Mouse (Mus musculus) lung, embryonic 16.5 days (tissue): ENCODE measurements around the gene Mplkip. TPM values are rescaled to one million over a fixed set of nuclear protein-coding genes. Genes with fewer than 3 reads are reported as not detected.

ENCODE experiments used
- ATAC-seq: fragments of 200-750 bp; cut with Nextera tagmentation; 2 replicates; pipeline ENCODE4 v1.8.0; 2017; ENCODE audit warnings: low read depth, mild to moderate bottlenecking, moderate library complexity
- H3K27ac ChIP-seq: fragments of 300-500 bp; sonication (generic); 2 replicates; pipeline ENCODE4 v1.5.1; 2014; ENCODE audit warnings: mild to moderate bottlenecking, control low read depth, low read length
- H3K27me3 ChIP-seq: fragments of 300-500 bp; sonication (generic); 2 replicates; pipeline ENCODE4 v1.6.1; 2014; ENCODE audit warnings: low read depth, low read length, mixed read lengths; ENCODE audit not compliant: control insufficient read depth, insufficient read depth
- H3K36me3 ChIP-seq: fragments of 300-500 bp; sonication (generic); 2 replicates; pipeline ENCODE4 v1.6.1; 2014; ENCODE audit warnings: low read length; ENCODE audit not compliant: control insufficient read depth, insufficient read depth
- H3K4me1 ChIP-seq: fragments of 300-500 bp; sonication (generic); replicated peaks from 2 replicates; pipeline ENCODE4 v1.6.1; 2014; ENCODE audit warnings: low read length, mixed read lengths; ENCODE audit not compliant: control insufficient read depth, insufficient read depth
- H3K4me2 ChIP-seq: fragments of 300-500 bp; sonication (generic); 2 replicates; pipeline ENCODE4 v1.6.1; 2014; ENCODE audit warnings: low read depth, low read length, control low read depth
- H3K4me3 ChIP-seq: fragments of 300-500 bp; sonication (generic); 2 replicates; pipeline ENCODE4 v1.5.1; 2014; ENCODE audit warnings: mild to moderate bottlenecking, low read length, control low read depth
- H3K9ac ChIP-seq: fragments of 300-500 bp; sonication (generic); 2 replicates; pipeline ENCODE4 v1.6.1; 2014; ENCODE audit warnings: low read length, control low read depth
- H3K9me3 ChIP-seq: fragments of 300-500 bp; sonication (generic); 2 replicates; pipeline ENCODE4 v1.6.1; 2016; ENCODE audit warnings: low read length; ENCODE audit not compliant: control insufficient read depth
- WGBS: fragments of 180-500 bp; shearing (Covaris S2); extraction: QIAGEN DNeasy Blood & Tissue Kit; methylation state at CpG from one replicate; pipeline ENCODE4 v1.1.7; 2014; 5-methylcytosine and 5-hydroxymethylcytosine counted together
- polyA plus RNA-seq: library from polyadenylated mRNA; unstranded; fragments of >200 nt; fragmentation: Nextera tagmentation; extraction: Ambion mirVana; gene quantifications from 2 replicates; pipeline ENCODE4 v1.2.1, GENCODE M21; 2015

The Mplkip gene
- polyA plus RNA-seq, 1 experiment from 2014 or later: 42.3 TPM

DNA sequence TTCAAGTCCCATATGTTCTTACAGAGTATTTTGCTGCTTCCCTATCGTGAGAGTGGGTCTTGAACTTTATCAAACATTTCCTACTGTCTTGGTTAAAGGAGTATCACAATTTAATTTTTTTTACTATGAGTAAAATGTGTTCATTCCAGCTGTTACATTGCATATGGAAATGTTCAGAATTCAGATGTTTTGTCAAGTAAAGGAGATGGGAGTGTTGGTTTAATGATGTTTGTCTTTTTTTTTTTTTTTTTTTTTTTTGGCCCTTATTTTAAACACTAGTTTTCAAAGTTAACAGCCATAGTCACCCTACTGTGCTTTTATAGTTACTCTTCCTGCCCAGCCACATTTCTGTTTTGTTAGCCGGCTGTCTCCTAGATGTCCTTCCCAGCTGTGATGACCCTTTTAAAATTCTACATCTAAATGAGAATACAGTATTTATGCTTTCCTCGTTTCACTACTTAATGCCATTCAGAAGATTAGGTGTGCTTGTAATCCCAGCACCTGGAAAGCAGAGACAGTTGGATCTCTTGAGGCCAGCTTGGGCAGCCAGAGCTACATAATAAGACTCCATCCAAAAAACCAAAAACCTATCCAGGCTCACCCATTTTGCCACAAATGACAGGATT lies 5.2 kb downstream of the Mplkip start:
- no peak for ATAC-seq
- Histone ChIP-seq H3K27ac (no peak overlapping the region), H3K9ac (no peak overlapping the region), H3K4me1 (peaks cover 9% of the 10 kb centered on the region), H3K36me3 (no peaks in the 10 kb centered on the region), H3K4me2 (no peak overlapping the region), H3K4me3 (no peak overlapping the region), H3K9me3 (no peaks in the 10 kb centered on the region), H3K27me3 (no peaks in the 10 kb centered on the region)
- WGBS: 87% methylated on average over 3 of the region's 3 CpGs

DNA sequence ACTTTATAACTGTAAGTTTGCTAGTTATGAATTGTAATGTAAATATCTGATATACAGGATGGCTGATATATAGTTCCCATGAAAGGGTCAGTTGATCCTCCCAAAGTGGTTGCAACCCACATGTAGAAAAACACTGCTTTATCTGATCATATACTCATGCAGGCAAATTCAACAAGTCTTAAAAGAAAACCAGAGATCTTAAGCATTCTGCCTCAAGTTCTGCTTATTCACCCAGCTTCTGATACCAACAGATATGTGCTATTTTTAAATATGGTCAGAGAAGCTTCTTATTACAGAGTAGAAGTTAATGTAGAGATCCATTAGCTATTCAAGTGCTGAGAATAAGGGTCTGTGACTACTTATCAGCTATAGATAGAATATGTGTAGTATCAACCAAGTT lies 6.3 kb downstream of the Mplkip start:
- no peak for ATAC-seq
- H3K36me3 ChIP-seq: no peaks in the 10 kb centered on the region
- no peaks in the 10 kb centered on the region for H3K9me3 ChIP-seq
- H3K27ac ChIP-seq: no peak overlapping the region
- H3K9ac ChIP-seq: no peak overlapping the region
- no peaks in the 10 kb centered on the region for H3K27me3 ChIP-seq
- no peak overlapping the region for H3K4me3 ChIP-seq
- H3K4me1 ChIP-seq: peaks cover 10% of the 10 kb centered on the region
- no peak overlapping the region for H3K4me2 ChIP-seq

DNA sequence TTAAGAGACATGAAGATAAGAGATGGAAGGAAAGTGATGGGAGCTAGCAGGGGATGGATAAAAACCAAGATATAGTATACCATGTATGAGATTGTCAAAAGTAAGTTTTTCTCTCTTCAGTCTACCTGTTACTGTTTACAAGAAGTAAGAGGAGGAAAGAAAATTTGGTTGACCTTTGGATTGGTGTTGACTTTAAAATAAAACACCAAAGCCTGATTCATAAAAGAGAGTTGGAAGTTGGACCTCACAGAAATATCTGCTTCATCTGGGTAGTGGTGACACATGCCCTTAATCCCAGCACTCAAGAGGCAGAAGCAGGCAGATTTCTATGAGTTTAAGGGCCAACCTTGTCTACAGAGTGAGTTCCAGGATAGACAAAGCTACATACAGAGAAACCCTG lies 7.3 kb downstream of the Mplkip start:
- Histone ChIP-seq H3K27me3 (no peaks in the 10 kb centered on the region), H3K27ac (no peak overlapping the region), H3K4me2 (no peak overlapping the region), H3K36me3 (no peaks in the 10 kb centered on the region), H3K9me3 (no peaks in the 10 kb centered on the region), H3K4me3 (no peak overlapping the region), H3K4me1 (peaks cover 8% of the 10 kb centered on the region), H3K9ac (no peak overlapping the region)
- no peak for ATAC-seq

DNA sequence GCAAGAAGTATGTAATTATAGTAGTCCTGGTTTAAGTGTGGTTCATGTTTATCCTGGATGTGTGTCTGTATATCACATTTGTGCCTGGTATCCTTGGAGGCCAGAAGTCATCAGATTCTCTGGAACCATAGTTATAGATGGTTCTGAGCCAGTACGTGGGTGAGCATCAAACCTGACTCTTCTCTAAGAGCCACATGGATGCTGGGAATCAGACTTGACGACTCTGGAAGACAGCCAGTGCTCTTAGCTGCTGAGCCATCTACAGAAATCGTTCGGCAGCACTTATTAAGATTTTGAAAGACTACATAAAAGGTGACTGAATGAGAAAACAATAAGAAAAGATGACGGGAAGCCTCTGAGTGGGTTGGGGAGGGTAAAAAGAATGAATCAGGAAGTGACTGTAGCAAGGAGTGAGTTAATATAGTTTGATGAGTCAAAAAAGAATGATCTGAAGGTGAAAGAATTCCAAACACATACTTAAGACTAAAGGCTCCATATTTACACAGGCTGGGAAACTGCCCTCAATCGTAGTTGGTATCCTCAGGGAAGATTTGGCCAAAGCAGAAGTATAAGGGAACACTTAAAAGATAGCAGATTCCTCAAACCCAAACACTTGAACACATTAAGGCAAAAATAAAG lies 10.3 kb downstream of the Mplkip start:
- Histone ChIP-seq H3K36me3 (no peaks in the 10 kb centered on the region), H3K4me3 (no peak overlapping the region), H3K27ac (no peak overlapping the region), H3K9me3 (no peaks in the 10 kb centered on the region), H3K9ac (no peak overlapping the region), H3K4me1 (peaks cover 5% of the 10 kb centered on the region), H3K27me3 (no peaks in the 10 kb centered on the region), H3K4me2 (no peak overlapping the region)
- ATAC-seq: no peak
- WGBS: 46% methylated on average over 6 of the region's 6 CpGs

DNA sequence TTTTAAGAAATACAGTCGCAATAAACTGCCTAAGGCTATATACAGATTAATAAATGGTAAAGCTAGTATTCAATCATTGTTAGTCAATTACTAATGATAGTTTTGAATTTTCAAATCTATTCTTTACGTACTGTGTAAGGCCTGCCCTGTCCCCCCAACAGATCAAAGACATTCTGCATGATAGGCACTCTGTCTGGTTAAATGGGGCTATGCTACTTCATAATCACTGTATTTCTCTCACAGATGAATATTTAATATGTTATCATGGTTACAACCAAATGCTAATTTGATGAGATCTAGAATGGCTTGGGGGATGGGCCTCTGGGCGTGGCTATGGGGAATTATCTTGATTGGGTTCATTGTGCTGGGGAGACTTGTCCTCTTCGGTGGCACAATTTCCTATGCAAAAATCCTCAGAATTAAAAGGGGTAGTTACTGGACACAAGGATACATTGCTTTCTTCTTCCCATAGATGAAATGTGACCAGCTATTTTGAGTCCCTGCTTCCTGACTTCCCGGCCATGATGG lies 13.9 kb downstream of the Mplkip start:
- Histone ChIP-seq H3K4me1 (peaks cover 5% of the 10 kb centered on the region), H3K36me3 (no peaks in the 10 kb centered on the region), H3K9me3 (no peaks in the 10 kb centered on the region), H3K4me2 (no peak overlapping the region), H3K27ac (no peak overlapping the region), H3K4me3 (no peak overlapping the region), H3K27me3 (no peaks in the 10 kb centered on the region), H3K9ac (no peak overlapping the region)
- WGBS: 88% methylated on average over 5 of the region's 5 CpGs
- no peak for ATAC-seq

DNA sequence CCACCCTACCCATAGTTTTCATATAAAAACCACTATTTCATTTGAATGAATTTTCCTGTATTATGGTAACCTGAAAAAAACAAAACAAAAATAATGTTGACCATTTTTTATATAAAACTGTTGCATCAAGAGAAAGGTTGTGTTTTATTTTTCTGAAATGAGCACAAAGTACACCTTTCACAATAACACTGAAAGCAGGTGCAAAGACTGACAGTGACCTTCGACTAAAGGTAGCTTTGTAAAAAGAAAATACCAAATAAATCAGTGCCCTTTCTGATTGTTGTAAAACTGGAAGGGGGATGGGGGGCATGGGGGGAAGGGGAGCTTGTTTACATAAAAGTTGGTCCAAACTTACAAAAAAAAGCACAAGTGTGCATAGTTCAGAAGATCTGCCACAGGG lies 22.4 kb downstream of the Mplkip start:
- no peak overlapping the region for H3K4me2 ChIP-seq
- no peak overlapping the region for H3K27ac ChIP-seq
- H3K27me3 ChIP-seq: no peaks in the 10 kb centered on the region
- H3K4me3 ChIP-seq: no peak overlapping the region
- peaks cover 20% of the 10 kb centered on the region for H3K36me3 ChIP-seq
- no peaks in the 10 kb centered on the region for H3K9me3 ChIP-seq
- no peak overlapping the region for H3K9ac ChIP-seq
- WGBS: 88% methylated on average over 1 of the region's 1 CpGs
- no peaks in the 10 kb centered on the region for H3K4me1 ChIP-seq
- no peak for ATAC-seq

DNA sequence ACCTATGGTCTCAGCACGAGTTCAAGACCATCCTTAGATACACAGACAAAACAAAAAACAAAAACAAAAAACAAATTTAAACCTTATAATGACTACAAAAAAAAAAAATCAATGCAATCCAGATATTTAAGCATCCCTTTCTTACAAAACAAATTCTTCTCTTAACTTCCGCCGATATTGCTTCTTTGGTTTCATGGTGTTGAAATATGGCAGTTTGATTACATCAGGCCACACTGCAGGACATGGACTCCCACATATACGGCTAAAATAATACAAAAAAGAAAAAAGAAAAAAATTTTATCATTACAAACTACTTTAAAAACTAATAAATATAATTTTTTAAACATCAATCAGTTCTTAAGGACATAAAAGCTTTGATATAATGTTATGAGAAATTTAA lies 32.9 kb downstream of the Mplkip start:
- Histone ChIP-seq H3K4me3 (no peak overlapping the region), H3K27ac (no peak overlapping the region), H3K27me3 (no peaks in the 10 kb centered on the region), H3K36me3 (no peaks in the 10 kb centered on the region; the same call in 1 of the 2 replicates), H3K4me2 (no peak overlapping the region), H3K9me3 (no peaks in the 10 kb centered on the region), H3K4me1 (no peaks in the 10 kb centered on the region), H3K9ac (no peak overlapping the region)
- 83% methylated on average over 4 of the region's 4 CpGs for WGBS
- no peak for ATAC-seq

DNA sequence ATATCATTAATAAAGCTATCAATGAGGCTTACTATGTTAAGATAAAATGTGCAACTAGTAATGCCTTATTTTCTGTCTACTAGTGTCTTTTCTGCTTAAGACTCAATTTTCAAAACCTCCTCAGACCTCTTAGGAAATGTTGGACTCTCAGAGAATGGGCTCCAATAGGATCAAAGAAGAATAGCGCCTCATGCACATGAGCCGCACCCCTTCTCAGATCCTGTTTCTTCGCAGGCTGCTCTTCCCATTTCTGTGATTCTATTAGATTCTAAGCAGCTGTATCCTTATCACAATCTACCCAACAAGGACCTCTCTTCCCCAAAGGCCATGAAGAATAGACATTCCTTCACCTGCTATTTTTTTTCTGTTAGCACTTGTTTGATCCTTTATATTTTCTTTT lies 33.8 kb downstream of the Mplkip start:
- Histone ChIP-seq H3K27me3 (no peaks in the 10 kb centered on the region), H3K9ac (no peak overlapping the region), H3K4me2 (no peak overlapping the region), H3K36me3 (no peaks in the 10 kb centered on the region; the same call in 1 of the 2 replicates), H3K4me1 (no peaks in the 10 kb centered on the region), H3K4me3 (no peak overlapping the region), H3K27ac (no peak overlapping the region), H3K9me3 (no peaks in the 10 kb centered on the region)
- 89% methylated on average over 3 of the region's 3 CpGs for WGBS
- ATAC-seq: no peak
